Mouse (Mus musculus): ENCODE data around the gene Zyx.

Gene Zyx

DNA sequence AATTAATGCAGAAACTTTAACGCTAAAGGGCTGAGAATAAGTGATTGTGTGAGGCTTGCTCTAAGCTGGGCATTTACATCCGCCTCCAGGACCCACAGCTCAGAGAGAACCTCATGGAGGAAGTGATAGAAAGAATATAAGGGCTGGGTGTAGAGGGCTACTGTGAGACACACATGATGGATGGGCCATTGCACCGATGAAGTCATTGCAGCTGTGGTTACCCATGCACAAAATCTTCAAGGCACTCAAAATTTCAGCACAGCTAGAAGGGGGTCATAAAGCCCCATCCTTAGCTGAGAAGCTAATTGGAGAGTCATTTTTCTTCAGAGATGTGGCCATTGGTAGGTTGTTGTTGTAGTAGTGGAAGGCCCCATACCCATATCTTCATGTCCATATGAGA lies 48.9 kb downstream of the Zyx start:
- DNase-seq (ENCODE audit: low read depth, low spot score) = no peak

DNA sequence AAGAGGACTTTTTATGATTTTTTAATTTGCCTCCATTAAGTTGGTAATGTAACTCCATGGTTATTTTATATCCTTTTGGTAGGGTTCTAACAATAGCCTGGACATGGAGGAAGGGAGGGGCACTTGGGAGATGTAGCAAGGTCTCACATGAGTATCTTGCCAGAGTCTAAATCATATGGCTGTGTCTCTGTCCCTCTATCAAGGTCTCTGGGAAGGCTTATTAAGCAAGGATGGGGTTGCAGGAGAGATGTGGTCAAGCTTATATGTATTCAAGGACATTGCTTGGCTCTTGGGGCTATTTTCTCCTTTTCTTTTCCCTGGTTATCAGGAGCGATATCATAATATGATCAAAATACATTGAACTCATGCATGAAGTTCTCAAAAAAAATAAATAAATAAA lies 49.6 kb downstream of the Zyx start:
- DNase-seq (ENCODE audit: low read depth, low spot score) = no peak

DNA sequence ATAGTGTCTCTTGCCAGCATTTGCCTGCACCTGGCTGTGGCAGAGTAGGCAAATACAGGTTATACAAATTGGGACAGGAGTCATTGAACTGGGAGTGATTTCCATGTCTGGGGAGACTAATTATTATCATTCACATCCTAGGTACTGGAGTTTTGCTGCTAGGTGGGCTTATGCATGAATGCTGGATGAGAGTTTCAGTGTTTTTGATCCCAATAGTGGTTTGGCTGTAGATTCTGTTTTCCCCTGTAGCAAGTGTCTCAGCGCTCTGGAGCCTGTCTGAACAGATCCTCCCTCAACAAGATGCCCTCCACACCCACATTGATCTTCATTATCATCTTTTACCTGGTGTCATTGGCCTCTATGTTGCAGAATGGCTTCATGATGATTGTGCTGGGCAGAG lies 50.5 kb downstream of the Zyx start, which contains the start of gene Tas2r143:
Tas2r143 (plus strand) TSS at position 301 of the 400 bp plus-strand sequence.
- DNase-seq (ENCODE audit: low read depth, low spot score) = no peak

DNA sequence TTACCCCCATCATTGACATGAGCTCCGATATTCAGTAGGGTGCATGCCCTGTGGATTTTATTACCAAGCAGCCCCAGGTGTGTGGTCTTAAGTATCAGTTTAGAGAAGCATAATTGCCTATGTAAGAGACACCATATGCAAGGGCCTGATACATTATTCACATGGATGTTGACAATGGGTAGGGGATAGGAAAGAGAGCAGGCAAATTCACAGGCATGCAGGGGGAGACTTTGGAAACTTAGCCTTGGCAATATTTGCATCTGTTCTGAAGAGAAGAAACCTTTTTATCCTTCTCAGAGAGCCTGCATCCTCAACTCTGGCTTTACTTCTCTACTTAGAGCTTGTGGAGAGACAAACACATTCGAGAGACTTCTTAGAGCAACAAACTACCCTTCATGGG lies 55.7 kb downstream of the Zyx start, which contains the start of gene Tas2r135:
Tas2r135 (plus strand) TSS at position 301 of the 400 bp plus-strand sequence.
- no peak for DNase-seq (ENCODE audit: low read depth, low spot score)

Data from embryo, embryonic 11.5 days (tissue).